Mouse (Mus musculus) myocyte (in vitro differentiated cells): ENCODE data around the gene Gm42669.

ENCODE experiments used
- E2F4 ChIP-seq: IDR thresholded peaks from one replicate; pipeline ENCODE4 v1.6.1; 2011; ENCODE audit warnings: mild to moderate bottlenecking, control low read depth, moderate library complexity; ENCODE audit not compliant: insufficient read depth
- MAX ChIP-seq: IDR thresholded peaks from one replicate; pipeline ENCODE4 v1.6.1; 2011; ENCODE audit warnings: low read depth, mild to moderate bottlenecking, control low read depth
- MYOG ChIP-seq, 3 experiments: IDR thresholded peaks; one replicate each; pipeline ENCODE4 v1.6.1; 2011; ENCODE audit warnings: control low read depth in 2 of 3, low read depth in 2 of 3, mild to moderate bottlenecking in 2 of 3; ENCODE audit not compliant: insufficient read length in 2 of 3, control insufficient read depth in 1 of 3, insufficient read depth in 1 of 3
- POLR2A ChIP-seq: IDR thresholded peaks from one replicate; pipeline ENCODE4 v1.6.1; 2011; ENCODE audit warnings: low read depth, mild to moderate bottlenecking, control low read depth, moderate library complexity; ENCODE audit not compliant: insufficient read length

DNA sequence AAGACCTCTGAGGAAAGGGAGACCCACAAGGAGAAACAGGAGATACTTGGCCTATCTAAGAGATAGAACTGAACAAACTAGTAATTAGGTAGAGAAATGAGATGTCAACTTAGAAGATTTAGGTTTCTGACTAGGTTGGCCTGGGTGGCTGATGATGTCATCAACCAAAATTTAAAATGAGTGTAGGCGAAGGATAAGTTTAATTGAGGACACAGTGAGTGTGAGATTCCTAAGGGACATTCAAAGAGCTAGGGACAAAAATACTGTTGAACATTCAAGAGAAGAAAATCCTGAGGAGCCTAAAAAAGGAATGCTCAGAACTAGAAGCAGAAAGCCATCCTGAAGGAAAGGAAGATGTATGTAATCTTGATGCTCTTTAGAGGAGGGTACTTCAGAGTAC lies 8.7 kb downstream of the Gm42669 start:
- TF ChIP-seq POLR2A (no peak), MAX (no peak), E2F4 (no peak), MYOG (IDR thresholded peaks at IDR 0.05; ENCODE audit: control insufficient read depth in 1 of 3, insufficient read depth in 1 of 3, insufficient read length in 2 of 3, low read depth in 2 of 3) (no peak)
